Mouse (Mus musculus): ENCODE data around the gene Aarsd1. TPM values are rescaled to one million over a fixed set of nuclear protein-coding genes. Genes with fewer than 3 reads are reported as not detected.

Gene Aarsd1
- polyA plus RNA-seq, 1 experiment from 2014 or later = 94.2 TPM

GRCm38 (mm10) chr11:101374421-101374938, 42.9 kb downstream of the Aarsd1 start:
- no peak overlapping the region for H3K9ac ChIP-seq (replicated peaks)
- H3K36me3 ChIP-seq = no peaks in the 10 kb centered on the region
- no peaks in the 10 kb centered on the region for H3K27me3 ChIP-seq
- 72% methylated on average over 7 of the region's 7 CpGs for WGBS
- H3K4me3 ChIP-seq (replicated peaks) = no peak overlapping the region
- no peaks in the 10 kb centered on the region for H3K4me1 ChIP-seq (replicated peaks)
- no peak overlapping the region for H3K4me2 ChIP-seq
- no peaks in the 10 kb centered on the region for H3K9me3 ChIP-seq
- ATAC-seq (ENCODE audit: insufficient number of reproducible peaks, insufficient read depth, low FRiP score, low TSS enrichment, low read depth) = no peak
- H3K27ac ChIP-seq = no peak overlapping the region

- no peak for ATAC-seq (ENCODE audit: insufficient number of reproducible peaks, insufficient read depth, low FRiP score, low TSS enrichment, low read depth)
- H3K36me3 ChIP-seq = no peaks in the 10 kb centered on the region
- H3K4me2 ChIP-seq = no peak overlapping the region
- H3K4me3 ChIP-seq (replicated peaks) = no peak overlapping the region
- H3K4me1 ChIP-seq (replicated peaks) = no peaks in the 10 kb centered on the region
- no peak overlapping the region for H3K9ac ChIP-seq (replicated peaks)
- WGBS = 75% methylated on average over 5 of the region's 5 CpGs
- no peaks in the 10 kb centered on the region for H3K27me3 ChIP-seq
- no peak overlapping the region for H3K27ac ChIP-seq
- no peaks in the 10 kb centered on the region for H3K9me3 ChIP-seq
Measured at GRCm38 (mm10) chr11:101370141-101370540, 47.3 kb downstream of the Aarsd1 start.

- ATAC-seq (ENCODE audit: insufficient number of reproducible peaks, insufficient read depth, low FRiP score, low TSS enrichment, low read depth) = no peak
- Histone ChIP-seq H3K4me1 (replicated peaks) (no peaks in the 10 kb centered on the region), H3K4me3 (replicated peaks) (no peak within 1 kb of the TSS), H3K4me2 (no peak within 1 kb of the TSS), H3K27ac (no peak within 1 kb of the TSS), H3K9me3 (no peaks in the 10 kb centered on the region), H3K9ac (replicated peaks) (no peak within 1 kb of the TSS), H3K36me3 (no peaks in the 10 kb centered on the region), H3K27me3 (no peaks in the 10 kb centered on the region)
- WGBS = 85% methylated on average over 8 of the region's 8 CpGs
Measured at GRCm38 (mm10) chr11:101367326-101367935, 50.0 kb downstream of the Aarsd1 start, which contains the start of gene G6pc. TSS of gene G6pc (plus strand) at chr11:101367561.

GRCm38 (mm10) chr11:101364531-101364931, 52.9 kb downstream of the Aarsd1 start:
- Histone ChIP-seq H3K4me1 (replicated peaks) (no peaks in the 10 kb centered on the region), H3K9ac (replicated peaks) (no peak overlapping the region), H3K27ac (no peak overlapping the region), H3K36me3 (no peaks in the 10 kb centered on the region), H3K4me3 (replicated peaks) (no peak overlapping the region), H3K9me3 (no peaks in the 10 kb centered on the region), H3K27me3 (no peaks in the 10 kb centered on the region), H3K4me2 (no peak overlapping the region)
- 64% methylated on average over 5 of the region's 5 CpGs for WGBS
- no peak for ATAC-seq (ENCODE audit: insufficient number of reproducible peaks, insufficient read depth, low FRiP score, low TSS enrichment, low read depth)

GRCm38 (mm10) chr11:101360651-101361113, 56.7 kb downstream of the Aarsd1 start:
- 61% methylated on average over 3 of the region's 3 CpGs for WGBS
- H3K4me2 ChIP-seq = no peak overlapping the region
- no peaks in the 10 kb centered on the region for H3K36me3 ChIP-seq
- H3K4me1 ChIP-seq (replicated peaks) = no peaks in the 10 kb centered on the region
- ATAC-seq (ENCODE audit: insufficient number of reproducible peaks, insufficient read depth, low FRiP score, low TSS enrichment, low read depth) = no peak
- no peak overlapping the region for H3K9ac ChIP-seq (replicated peaks)
- H3K27ac ChIP-seq = no peak overlapping the region
- no peaks in the 10 kb centered on the region for H3K9me3 ChIP-seq
- no peaks in the 10 kb centered on the region for H3K27me3 ChIP-seq
- no peak overlapping the region for H3K4me3 ChIP-seq (replicated peaks)

GRCm38 (mm10) chr11:101359776-101360175, 57.6 kb downstream of the Aarsd1 start:
- H3K4me1 ChIP-seq (replicated peaks) = no peaks in the 10 kb centered on the region

GRCm38 (mm10) chr11:101357505-101358182, 59.8 kb downstream of the Aarsd1 start:
- WGBS = 79% methylated on average over 3 of the region's 3 CpGs
- ATAC-seq (ENCODE audit: insufficient number of reproducible peaks, insufficient read depth, low FRiP score, low TSS enrichment, low read depth) = no peak
- Histone ChIP-seq H3K9ac (replicated peaks) (no peak overlapping the region), H3K27me3 (no peaks in the 10 kb centered on the region), H3K4me3 (replicated peaks) (no peak overlapping the region), H3K36me3 (no peaks in the 10 kb centered on the region), H3K9me3 (no peaks in the 10 kb centered on the region), H3K4me1 (replicated peaks) (no peaks in the 10 kb centered on the region), H3K27ac (no peak overlapping the region), H3K4me2 (no peak overlapping the region)

More at GRCm38 (mm10) chr11:101359776-101360175, 57.6 kb downstream of the Aarsd1 start:
- H3K9me3 ChIP-seq = no peaks in the 10 kb centered on the region
- H3K9ac ChIP-seq (replicated peaks) = no peak overlapping the region
- ATAC-seq (ENCODE audit: insufficient number of reproducible peaks, insufficient read depth, low FRiP score, low TSS enrichment, low read depth) = no peak
- H3K4me2 ChIP-seq = no peak overlapping the region
- no peak overlapping the region for H3K27ac ChIP-seq
- H3K36me3 ChIP-seq = no peaks in the 10 kb centered on the region
- no peak overlapping the region for H3K4me3 ChIP-seq (replicated peaks)
- H3K27me3 ChIP-seq = no peaks in the 10 kb centered on the region
- WGBS = 68% methylated on average over 9 of the region's 9 CpGs

Small RNA genes lying within 50 kb of the gene (microRNA-seq; reads per million reads assigned to microRNA genes)
- gene Mir6929 = not detected

Other genes with a start within 250 kb of the Aarsd1 start
- gene Cntnap1, start 247.1 kb downstream of the Aarsd1 start, polyA plus RNA-seq (2016; fragmentation: Nextera tagmentation; extraction: Ambion mirVana) = 0.24 and 0.27 TPM in 2 replicates
- gene Plekhh3, start 246.3 kb downstream of the Aarsd1 start, polyA plus RNA-seq (2016; fragmentation: Nextera tagmentation; extraction: Ambion mirVana) = 5.3 and 7.0 TPM in 2 replicates
- 0.24 TPM in 1 of 2 replicates, not detected in the other for gene Ccr10, start 242.2 kb downstream of the Aarsd1 start, polyA plus RNA-seq (2016; fragmentation: Nextera tagmentation; extraction: Ambion mirVana)
- 14.2 and 16.4 TPM in 2 replicates for gene Ezh1, start 191.2 kb downstream of the Aarsd1 start, polyA plus RNA-seq (2016; fragmentation: Nextera tagmentation; extraction: Ambion mirVana)
- gene Ramp2, start 171.6 kb downstream of the Aarsd1 start, polyA plus RNA-seq (2016; fragmentation: Nextera tagmentation; extraction: Ambion mirVana) = 53.0 and 61.5 TPM in 2 replicates
- gene Vps25, start 163.9 kb downstream of the Aarsd1 start, polyA plus RNA-seq (2016; fragmentation: Nextera tagmentation; extraction: Ambion mirVana) = 94.1 and 104 TPM in 2 replicates
- 9.4 and 12.4 TPM in 2 replicates for gene Wnk4, start 157.0 kb downstream of the Aarsd1 start, polyA plus RNA-seq (2016; fragmentation: Nextera tagmentation; extraction: Ambion mirVana)
- 1.0 and 1.6 TPM in 2 replicates for gene Cntd1, start 138.6 kb downstream of the Aarsd1 start, polyA plus RNA-seq (2016; fragmentation: Nextera tagmentation; extraction: Ambion mirVana)
- 193 and 204 TPM in 2 replicates for gene Coa3, start 138.5 kb downstream of the Aarsd1 start, polyA plus RNA-seq (2016; fragmentation: Nextera tagmentation; extraction: Ambion mirVana)
- gene Becn1, start 115.3 kb downstream of the Aarsd1 start, polyA plus RNA-seq (2016; fragmentation: Nextera tagmentation; extraction: Ambion mirVana) = 126 and 129 TPM in 2 replicates
- gene Psme3, start 101.4 kb downstream of the Aarsd1 start, polyA plus RNA-seq (2016; fragmentation: Nextera tagmentation; extraction: Ambion mirVana) = 154 and 167 TPM in 2 replicates
- 2.0 and 2.3 TPM in 2 replicates for gene Aoc2, start 92.6 kb downstream of the Aarsd1 start, polyA plus RNA-seq (2016; fragmentation: Nextera tagmentation; extraction: Ambion mirVana)
- 0.05 TPM in 1 of 2 replicates, not detected in the other for gene Aoc3, start 87.0 kb downstream of the Aarsd1 start, polyA plus RNA-seq (2016; fragmentation: Nextera tagmentation; extraction: Ambion mirVana)
- not detected in 2 replicates for gene G6pc, start 50.1 kb downstream of the Aarsd1 start, polyA plus RNA-seq (2016; fragmentation: Nextera tagmentation; extraction: Ambion mirVana)
- gene Gm27029, start 7.2 kb upstream of the Aarsd1 start, polyA plus RNA-seq (2016; fragmentation: Nextera tagmentation; extraction: Ambion mirVana) = 8.2 and 9.8 TPM in 2 replicates
- gene Rundc1, start 7.5 kb upstream of the Aarsd1 start, polyA plus RNA-seq (2016; fragmentation: Nextera tagmentation; extraction: Ambion mirVana) = 22.0 and 24.0 TPM in 2 replicates
- gene Ptges3l, start 7.7 kb upstream of the Aarsd1 start, polyA plus RNA-seq (2016; fragmentation: Nextera tagmentation; extraction: Ambion mirVana) = 7.8 and 9.4 TPM in 2 replicates
- 382 and 394 TPM in 2 replicates for gene Rpl27, start 24.7 kb upstream of the Aarsd1 start, polyA plus RNA-seq (2016; fragmentation: Nextera tagmentation; extraction: Ambion mirVana)
- 6.3 and 6.6 TPM in 2 replicates for gene Ifi35, start 30.8 kb upstream of the Aarsd1 start, polyA plus RNA-seq (2016; fragmentation: Nextera tagmentation; extraction: Ambion mirVana)
- 9.7 and 10.2 TPM in 2 replicates for gene Rnd2, start 47.4 kb upstream of the Aarsd1 start, polyA plus RNA-seq (2016; fragmentation: Nextera tagmentation; extraction: Ambion mirVana)
- gene Vat1, start 48.6 kb upstream of the Aarsd1 start, polyA plus RNA-seq (2016; fragmentation: Nextera tagmentation; extraction: Ambion mirVana) = 23.2 and 26.7 TPM in 2 replicates
- gene Brca1, start 134.3 kb upstream of the Aarsd1 start, polyA plus RNA-seq (2016; fragmentation: Nextera tagmentation; extraction: Ambion mirVana) = 19.0 and 21.0 TPM in 2 replicates
- gene Nbr1, start 134.5 kb upstream of the Aarsd1 start, polyA plus RNA-seq (2016; fragmentation: Nextera tagmentation; extraction: Ambion mirVana) = 81.6 and 83.8 TPM in 2 replicates
- gene Tmem106a, start 164.6 kb upstream of the Aarsd1 start, polyA plus RNA-seq (2016; fragmentation: Nextera tagmentation; extraction: Ambion mirVana) = 1.4 and 2.9 TPM in 2 replicates
- gene Gm11634, start 181.6 kb upstream of the Aarsd1 start, polyA plus RNA-seq (2016; fragmentation: Nextera tagmentation; extraction: Ambion mirVana) = not detected in 2 replicates
- 37.0 and 37.8 TPM in 2 replicates for gene Rdm1, start 209.6 kb upstream of the Aarsd1 start, polyA plus RNA-seq (2016; fragmentation: Nextera tagmentation; extraction: Ambion mirVana)
- gene Arl4d, start 247.9 kb upstream of the Aarsd1 start, polyA plus RNA-seq (2016; fragmentation: Nextera tagmentation; extraction: Ambion mirVana) = 1.7 and 2.5 TPM in 2 replicates

Data from limb, embryonic 12.5 days (tissue).